Mouse (Mus musculus) heart, adult 2 months (tissue): ENCODE measurements at regions not wholly inside any gene's neighbourhood (a gene's known extent, or its start where the extent isn't known, plus 50 kb on each side); places are given as distances from the start of the nearest gene placed in this dataset.

Experiments used
- CTCF ChIP-seq: fragments of 200-600 bp; IDR thresholded peaks from 2 replicates; pipeline ENCODE4 v1.8.1; 2022; ENCODE audit warnings: antibody characterized with exemption, mild to moderate bottlenecking, moderate library complexity
- POLR2A ChIP-seq: fragments of 200-500 bp; IDR thresholded peaks from 2 replicates; pipeline ENCODE4 v1.6.1; 2011; ENCODE audit warnings: mild to moderate bottlenecking, low read depth, low read length, control low read depth; ENCODE audit not compliant: insufficient read depth

DNA sequence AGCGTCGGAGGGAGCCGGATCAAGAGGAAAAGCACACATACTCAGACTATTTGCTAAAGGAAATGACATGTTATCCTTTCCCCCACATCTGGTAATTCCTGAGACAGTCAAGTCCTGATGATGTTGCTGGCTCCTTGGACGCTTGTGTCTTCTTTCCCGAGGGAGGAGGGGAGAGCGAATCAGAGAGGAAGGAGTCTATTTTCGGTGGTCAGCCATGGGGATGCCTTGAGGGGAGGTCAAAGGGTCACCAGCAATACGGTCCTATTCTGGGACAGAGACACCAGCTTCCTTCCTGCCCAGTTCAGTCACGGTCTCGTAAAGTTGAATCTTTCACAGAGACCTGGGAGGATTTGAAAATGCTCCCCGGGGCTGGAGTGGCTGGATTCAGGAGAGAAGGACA, 62.1 kb upstream of the Ahctf1 start:
- TF ChIP-seq POLR2A, result 0 out of 2 replicates have a peak, but pooled peaks have one; percentile 17
- no peak for TF ChIP-seq CTCF
